Mouse (Mus musculus) hindbrain, postnatal 0 days (tissue): ENCODE data around the gene Col10a1. TPM values are rescaled to one million over a fixed set of nuclear protein-coding genes. Genes with fewer than 3 reads are reported as not detected.
A peak's percentile ranks its signal among the peaks of the same experiment; 100 is the strongest.

Source experiments
- ATAC-seq: fragments of 200-750 bp; cut with Nextera tagmentation; 2 replicates; pipeline ENCODE4 v1.8.0; 2017; ENCODE audit warnings: mild to moderate bottlenecking, moderate TSS enrichment, moderate library complexity
- DNase-seq: peaks from one replicate; pipeline ENCODE4 v3.0.0-alpha.2; 2015; ENCODE audit warnings: low spot score
- H3K27ac ChIP-seq: fragments of 300-500 bp; sonication (generic); 2 replicates; pipeline ENCODE4 v1.5.1; 2014; ENCODE audit warnings: mild to moderate bottlenecking
- H3K27me3 ChIP-seq: fragments of 300-500 bp; sonication (generic); 2 replicates; pipeline ENCODE4 v1.6.1; 2014; ENCODE audit warnings: low read length, mixed read lengths; ENCODE audit not compliant: insufficient read depth
- H3K36me3 ChIP-seq: fragments of 300-500 bp; sonication (generic); 2 replicates; pipeline ENCODE4 v1.6.1; 2014; ENCODE audit warnings: low read length, mixed read lengths; ENCODE audit not compliant: insufficient read depth
- H3K4me1 ChIP-seq: fragments of 300-500 bp; sonication (generic); 2 replicates; pipeline ENCODE4 v1.6.1; 2014; ENCODE audit warnings: antibody characterized with exemption, low read length, mixed read lengths; ENCODE audit not compliant: insufficient read depth
- H3K4me2 ChIP-seq: fragments of 300-500 bp; sonication (generic); 2 replicates; pipeline ENCODE4 v1.6.1; 2014; ENCODE audit warnings: low read depth, mild to moderate bottlenecking, low read length, moderate library complexity, mixed read lengths
- H3K4me3 ChIP-seq: fragments of 300-500 bp; sonication (generic); 2 replicates; pipeline ENCODE4 v1.5.1; 2014; ENCODE audit warnings: low read length
- H3K9ac ChIP-seq: fragments of 300-500 bp; sonication (generic); replicated peaks from 2 replicates; pipeline ENCODE4 v1.6.1; 2014; ENCODE audit warnings: mild to moderate bottlenecking, low read length, moderate library complexity, mixed read lengths
- H3K9me3 ChIP-seq: fragments of 300-500 bp; sonication (generic); 2 replicates; pipeline ENCODE4 v1.6.1; 2016; ENCODE audit warnings: low read length, mixed read lengths
- CTCF ChIP-seq: IDR thresholded peaks from 2 replicates; pipeline ENCODE4 v1.5.1; 2016; ENCODE audit warnings: antibody characterized with exemption, control low read depth, low read depth
- WGBS: fragments of 180-500 bp; shearing (Covaris S2); extraction: QIAGEN DNeasy Blood & Tissue Kit; methylation state at CpG from one replicate; pipeline ENCODE4 v1.1.7; 2014; 5-methylcytosine and 5-hydroxymethylcytosine counted together
- polyA plus RNA-seq: library from polyadenylated mRNA; unstranded; fragments of >200 nt; fragmentation: Nextera tagmentation; extraction: Ambion mirVana; gene quantifications from 2 replicates; pipeline ENCODE4 v1.2.1, GENCODE M21; 2015
- total RNA-seq: library from RNA; depleted of rRNA; stranded (reverse); fragments of >200 nt; gene quantifications from 2 replicates; pipeline ENCODE4 v1.2.3, GENCODE M21; 2014; rRNA removed

Gene Col10a1
- total RNA-seq (0.14 and 1.2 TPM in 2 replicates), polyA plus RNA-seq (0.08 and 0.14 TPM in 2 replicates)

GRCm38 (mm10) chr10:34389681-34390080 lies at the start of gene Col10a1:
TSS of gene Col10a1 (plus strand) at chr10:34389981.
- H3K9ac ChIP-seq = no peak within 1 kb of the TSS
- H3K4me2 ChIP-seq = no peak within 1 kb of the TSS
- H3K27me3 ChIP-seq = no peaks in the 10 kb centered on the region
- no peak within 1 kb of the TSS for H3K27ac ChIP-seq
- no peak for TF ChIP-seq CTCF
- no peaks in the 10 kb centered on the region for H3K36me3 ChIP-seq
- DNase-seq (no peak), ATAC-seq (no peak)
- WGBS = 67% methylated on average over 8 of the region's 8 CpGs
- H3K4me3 ChIP-seq = no peak within 1 kb of the TSS
- H3K4me1 ChIP-seq = no peaks in the 10 kb centered on the region
- H3K9me3 ChIP-seq = no peaks in the 10 kb centered on the region

- no peak for TF ChIP-seq CTCF
- no peak overlapping the region for H3K27ac ChIP-seq
- no peak overlapping the region for H3K9ac ChIP-seq
- DNase-seq = no peak
- no peaks in the 10 kb centered on the region for H3K36me3 ChIP-seq
- no peak for ATAC-seq
- no peak overlapping the region for H3K4me3 ChIP-seq
- no peaks in the 10 kb centered on the region for H3K9me3 ChIP-seq
- H3K4me1 ChIP-seq = no peaks in the 10 kb centered on the region
- H3K4me2 ChIP-seq = no peak overlapping the region
- 80% methylated on average over 6 of the region's 6 CpGs for WGBS
- H3K27me3 ChIP-seq = no peaks in the 10 kb centered on the region
Observed at GRCm38 (mm10) chr10:34341014-34341413, 48.8 kb upstream of the Col10a1 start.

DNA sequence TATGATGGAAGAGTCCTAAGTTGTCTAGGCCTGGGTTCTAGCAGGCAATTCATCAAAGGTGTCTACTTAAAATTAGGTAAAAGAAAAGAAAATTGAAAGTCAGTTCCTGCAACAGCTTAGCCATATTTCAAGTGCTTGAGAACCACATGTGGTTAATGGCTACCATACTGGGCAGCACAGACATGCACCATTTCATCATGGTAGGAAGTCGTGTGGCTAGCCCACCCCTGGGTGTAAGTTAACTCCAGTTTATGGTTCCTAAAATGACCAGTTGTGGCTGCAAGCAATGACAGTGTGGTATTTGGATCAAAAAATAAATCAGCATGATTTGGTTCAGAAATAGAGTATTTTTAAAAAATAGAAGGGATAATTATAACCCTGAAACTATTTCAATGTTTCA lies 47.9 kb upstream of the Col10a1 start:
- no peak for ATAC-seq
- H3K27me3 ChIP-seq = no peaks in the 10 kb centered on the region
- H3K9me3 ChIP-seq = no peaks in the 10 kb centered on the region
- no peak overlapping the region for H3K27ac ChIP-seq
- no peak for DNase-seq
- no peaks in the 10 kb centered on the region for H3K36me3 ChIP-seq
- H3K9ac ChIP-seq = no peak overlapping the region
- no peak overlapping the region for H3K4me3 ChIP-seq
- no peaks in the 10 kb centered on the region for H3K4me1 ChIP-seq
- no peak overlapping the region for H3K4me2 ChIP-seq
- WGBS = 79% methylated on average over 1 of the region's 1 CpGs
- no peak for TF ChIP-seq CTCF

- DNase-seq (no peak), ATAC-seq (no peak)
- Histone ChIP-seq H3K27me3 (no peaks in the 10 kb centered on the region), H3K9me3 (no peaks in the 10 kb centered on the region), H3K9ac (no peak overlapping the region), H3K27ac (no peak overlapping the region), H3K4me3 (no peak overlapping the region), H3K36me3 (no peaks in the 10 kb centered on the region), H3K4me1 (no peaks in the 10 kb centered on the region), H3K4me2 (no peak overlapping the region)
- TF ChIP-seq CTCF = no peak
- 83% methylated on average over 4 of the region's 4 CpGs for WGBS
Observed at GRCm38 (mm10) chr10:34352166-34352565, 37.6 kb upstream of the Col10a1 start.

- no peak for ATAC-seq
Observed at GRCm38 (mm10) chr10:34358263-34358662, 31.5 kb upstream of the Col10a1 start.

DNA sequence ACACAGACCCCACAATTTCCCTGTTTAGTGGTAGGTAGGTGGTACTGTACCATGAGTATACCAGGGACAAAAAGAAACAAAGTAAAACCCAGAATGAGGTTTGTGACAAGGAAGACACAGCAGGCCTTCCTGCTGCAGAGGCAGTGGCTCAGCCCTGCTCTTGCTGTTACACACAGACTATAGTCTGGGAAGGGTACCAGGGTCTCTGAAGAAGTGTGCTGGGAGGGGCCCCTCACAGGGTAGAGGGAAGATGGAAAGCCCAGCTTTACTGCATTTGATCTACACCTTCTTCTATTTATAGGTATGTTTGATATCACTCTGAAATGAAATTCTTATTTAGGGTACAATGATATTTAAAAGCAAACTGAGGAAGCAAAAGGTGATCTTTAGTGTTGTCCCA lies 26.0 kb upstream of the Col10a1 start:
- Histone ChIP-seq H3K27me3 (no peaks in the 10 kb centered on the region), H3K4me3 (no peak overlapping the region), H3K27ac (no peak overlapping the region), H3K36me3 (no peaks in the 10 kb centered on the region), H3K9ac (no peak overlapping the region), H3K4me1 (no peaks in the 10 kb centered on the region), H3K9me3 (no peaks in the 10 kb centered on the region), H3K4me2 (no peak overlapping the region)
- DNase-seq (no peak), ATAC-seq (no peak)
- TF ChIP-seq CTCF = no peak

More at GRCm38 (mm10) chr10:34358263-34358662, 31.5 kb upstream of the Col10a1 start:
- Histone ChIP-seq H3K9ac (no peak overlapping the region), H3K27me3 (no peaks in the 10 kb centered on the region), H3K4me2 (no peak overlapping the region), H3K4me3 (no peak overlapping the region), H3K36me3 (no peaks in the 10 kb centered on the region), H3K27ac (no peak overlapping the region), H3K4me1 (no peaks in the 10 kb centered on the region), H3K9me3 (no peaks in the 10 kb centered on the region)
- 57% methylated on average over 3 of the region's 3 CpGs for WGBS
- no peak for DNase-seq
- TF ChIP-seq CTCF = no peak

GRCm38 (mm10) chr10:34368138-34368537 lies 21.6 kb upstream of the Col10a1 start:
- peak; percentile 43 for DNase-seq

More at GRCm38 (mm10) chr10:34368138-34368537, 21.6 kb upstream of the Col10a1 start:
- TF ChIP-seq CTCF = peak; percentile 69
- Histone ChIP-seq H3K36me3 (no peaks in the 10 kb centered on the region), H3K4me1 (no peaks in the 10 kb centered on the region), H3K4me3 (no peak overlapping the region), H3K4me2 (no peak overlapping the region), H3K27me3 (no peaks in the 10 kb centered on the region), H3K27ac (no peak overlapping the region), H3K9ac (no peak overlapping the region), H3K9me3 (no peaks in the 10 kb centered on the region)
- 62% methylated on average over 5 of the region's 5 CpGs for WGBS
- no peak for ATAC-seq
